Mouse (Mus musculus): ENCODE measurements at regions not wholly inside any gene's neighbourhood (a gene's known extent, or its start where the extent isn't known, plus 50 kb on each side); places are given as distances from the start of the nearest gene placed in this dataset.

DNA sequence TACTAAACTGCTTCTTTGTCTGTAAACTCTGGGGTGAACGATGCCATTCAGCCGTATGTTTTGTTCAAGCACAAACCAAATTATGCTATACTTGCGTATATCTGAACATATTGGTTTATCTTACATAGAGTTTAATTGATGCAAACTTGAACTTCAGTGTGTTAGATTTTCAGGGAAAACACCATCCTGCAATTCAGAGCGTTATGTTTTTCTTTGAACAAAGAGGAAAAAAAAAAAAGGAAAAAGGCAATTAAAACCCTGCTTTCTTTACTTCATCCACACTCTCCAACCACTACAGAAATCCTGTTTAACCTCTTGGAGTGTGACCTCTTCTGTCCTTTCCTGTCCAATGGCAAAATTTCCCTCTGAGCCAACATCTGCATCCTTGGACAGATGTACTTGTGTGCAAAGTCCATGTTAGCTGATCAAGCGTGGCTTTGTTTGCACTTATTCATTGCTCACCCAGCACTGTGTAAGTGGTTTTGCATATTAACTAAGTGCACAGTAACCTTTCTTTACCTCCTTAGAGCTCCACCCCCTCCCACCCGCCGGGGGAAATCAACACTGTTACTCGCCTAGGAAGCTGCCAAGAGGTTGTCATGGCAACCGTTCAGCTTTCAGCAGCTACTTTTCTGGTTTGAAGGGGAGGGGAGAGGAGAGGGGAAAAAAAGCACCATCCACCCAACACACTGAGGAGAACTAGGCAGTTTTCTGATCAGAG, 174.4 kb upstream of the Klf12 start:
- no peak for DNase-seq (ENCODE audit: extremely low read depth, low read depth, low spot score)

DNA sequence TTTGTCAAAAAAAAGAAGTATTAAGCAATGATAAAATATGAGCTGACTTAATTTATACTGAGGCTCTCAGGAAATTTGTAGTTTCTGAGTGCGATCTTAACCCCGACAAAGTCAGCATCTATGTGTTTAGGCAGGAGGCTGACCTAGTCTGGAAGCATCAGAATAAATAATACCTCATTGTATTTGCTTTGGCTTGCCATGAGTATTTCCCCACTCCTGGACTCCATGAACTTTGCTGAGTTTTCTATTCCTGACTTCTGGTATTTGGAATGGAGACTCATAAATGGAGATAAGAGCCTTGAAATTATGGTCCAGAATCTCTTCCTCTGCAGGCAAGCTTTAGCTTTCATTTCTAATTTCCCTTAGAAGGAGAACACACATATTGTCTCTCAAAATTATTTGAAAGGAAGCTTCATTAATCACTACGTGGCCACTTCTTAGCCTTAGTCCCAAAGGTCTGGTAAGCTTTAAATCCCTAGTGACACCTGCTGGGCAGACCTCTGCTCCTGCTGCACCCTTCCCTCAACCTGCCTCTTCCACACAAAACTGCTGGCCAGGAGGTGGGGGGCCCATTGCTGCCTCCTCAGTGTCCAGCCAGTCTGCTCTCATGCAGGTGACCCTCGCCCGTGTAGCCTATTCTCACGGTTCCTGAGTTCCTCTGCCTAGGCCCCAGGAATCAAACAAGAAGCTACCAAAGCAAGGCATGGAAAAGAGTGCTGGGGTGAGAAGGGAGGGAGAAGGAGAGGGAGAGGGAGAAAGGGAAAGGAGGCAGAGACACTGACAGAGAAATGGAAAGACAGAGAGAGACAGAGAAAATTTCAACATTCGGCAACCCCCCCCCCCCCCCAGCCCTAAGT, 173.6 kb upstream of the Klf12 start:
- DNase-seq (ENCODE audit: extremely low read depth, low read depth, low spot score) = no peak

DNA sequence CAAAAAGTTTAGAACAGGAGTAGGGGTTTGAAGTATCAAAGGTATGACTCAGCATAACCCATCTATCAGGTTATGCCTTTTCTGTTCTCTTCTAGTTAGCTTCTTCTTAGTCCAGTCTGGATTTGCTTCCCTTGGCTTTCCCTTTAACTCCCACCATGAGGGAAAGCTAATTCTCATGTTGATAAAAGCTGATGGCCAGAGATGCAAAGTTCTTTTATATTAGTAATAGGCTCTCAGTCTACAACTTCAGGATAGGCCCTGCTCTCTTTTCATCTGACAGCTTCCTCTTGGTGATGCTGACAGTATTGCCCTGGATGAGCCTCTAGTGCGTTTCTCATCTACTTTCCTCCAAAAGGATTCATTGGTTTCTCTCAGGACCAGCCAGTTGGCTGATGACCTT, 161.7 kb upstream of the Klf12 start:
- DNase-seq (ENCODE audit: extremely low read depth, low read depth, low spot score) = no peak

DNA sequence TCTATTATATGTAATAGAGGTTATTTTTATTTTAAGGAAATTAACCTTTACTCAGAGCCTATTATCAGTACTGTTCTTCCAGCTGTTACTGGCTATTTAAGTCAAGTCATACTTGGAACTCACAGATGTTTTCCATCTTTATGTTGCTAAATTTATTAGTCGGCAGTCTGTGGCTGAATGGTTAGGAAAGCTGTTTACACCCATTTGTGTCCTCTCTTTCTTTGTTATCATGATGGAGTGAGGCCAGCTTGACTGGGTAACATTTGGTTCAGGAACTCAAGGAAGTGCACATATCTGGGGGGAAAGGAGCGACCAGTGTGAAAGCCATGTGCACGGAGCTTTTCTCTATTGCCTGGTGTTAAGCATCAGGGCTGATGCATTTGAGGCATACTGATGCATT, 160.4 kb upstream of the Klf12 start:
- DNase-seq (ENCODE audit: extremely low read depth, low read depth, low spot score) = no peak

DNA sequence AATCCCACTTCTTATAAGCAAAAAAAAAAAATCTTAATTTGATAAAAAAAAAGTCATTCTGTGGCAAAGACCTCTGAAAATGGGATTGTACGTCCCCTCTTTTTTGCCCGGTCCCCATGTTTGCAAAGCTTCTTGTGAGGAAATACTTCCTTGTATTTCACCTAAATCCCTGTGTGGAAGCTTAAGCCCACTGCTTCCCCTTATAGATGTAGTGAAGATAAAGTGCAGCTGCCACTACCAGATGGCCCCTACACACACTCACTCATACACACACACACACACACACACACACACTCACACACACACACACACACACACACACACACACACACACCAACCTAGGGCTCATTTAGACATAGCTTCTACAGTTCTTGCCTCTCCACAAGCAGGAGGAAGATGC, 159.6 kb upstream of the Klf12 start:
- DNase-seq (ENCODE audit: extremely low read depth, low read depth, low spot score) = no peak

DNA sequence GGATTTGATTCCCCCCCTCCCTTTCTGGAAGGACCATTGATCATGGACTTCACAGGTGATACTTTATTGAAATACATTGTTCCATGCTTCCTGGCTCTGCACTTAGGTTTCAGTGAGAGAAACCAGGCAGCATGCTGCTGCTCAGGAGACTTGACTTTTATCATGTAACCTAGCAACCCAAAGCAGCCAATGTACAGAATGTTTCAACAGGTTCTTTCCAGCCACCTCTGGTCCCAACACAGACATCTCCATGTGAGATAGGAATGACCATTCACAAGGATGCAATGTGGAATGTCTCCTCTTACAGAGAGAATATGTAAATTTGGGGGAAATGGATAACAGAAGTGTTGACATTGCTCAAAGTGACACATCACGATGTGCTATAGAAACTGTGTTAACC, 153.1 kb upstream of the Klf12 start:
- no peak for DNase-seq (ENCODE audit: extremely low read depth, low read depth, low spot score)

DNA sequence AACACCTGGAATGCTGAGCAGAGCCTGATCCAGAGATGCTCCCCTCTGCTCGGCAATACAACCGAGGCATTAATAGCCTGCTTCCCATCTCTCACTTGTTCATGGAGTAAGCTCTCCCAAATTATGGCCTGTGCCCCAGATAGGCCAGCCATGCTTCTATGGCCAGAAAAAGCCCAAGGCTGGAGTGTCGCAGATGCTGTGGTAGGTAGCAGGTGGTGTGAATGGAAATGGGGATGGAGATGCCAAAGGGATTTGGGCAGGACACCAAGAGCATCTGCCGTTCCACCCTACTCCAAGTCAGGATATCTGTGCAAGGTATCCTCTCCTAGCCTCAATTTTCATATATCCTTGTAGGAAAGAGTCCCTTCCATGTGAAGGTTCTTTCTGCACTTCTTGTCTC, 145.2 kb upstream of the Klf12 start:
- DNase-seq (ENCODE audit: extremely low read depth, low read depth, low spot score) = no peak

DNA sequence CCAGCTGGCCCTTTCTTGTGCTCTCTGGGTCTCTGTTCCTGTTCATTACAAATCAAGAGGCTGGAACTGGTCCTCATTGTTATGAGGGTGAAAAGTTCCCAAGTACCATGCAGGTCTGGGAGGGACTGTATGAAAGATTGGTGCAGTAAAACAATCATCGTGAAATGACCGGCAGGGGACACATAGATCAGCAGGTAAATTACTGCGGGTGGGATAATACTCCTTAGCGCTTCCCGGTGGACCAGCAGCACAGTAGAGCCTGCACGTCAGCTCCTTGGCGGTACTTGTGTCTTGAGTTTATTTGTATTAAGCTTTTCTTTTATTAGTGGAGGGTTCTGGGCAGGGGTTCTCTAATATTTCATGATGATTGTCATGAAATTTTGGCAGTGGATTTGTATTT, 141.9 kb upstream of the Klf12 start:
- DNase-seq (ENCODE audit: extremely low read depth, low read depth, low spot score) = no peak

DNA sequence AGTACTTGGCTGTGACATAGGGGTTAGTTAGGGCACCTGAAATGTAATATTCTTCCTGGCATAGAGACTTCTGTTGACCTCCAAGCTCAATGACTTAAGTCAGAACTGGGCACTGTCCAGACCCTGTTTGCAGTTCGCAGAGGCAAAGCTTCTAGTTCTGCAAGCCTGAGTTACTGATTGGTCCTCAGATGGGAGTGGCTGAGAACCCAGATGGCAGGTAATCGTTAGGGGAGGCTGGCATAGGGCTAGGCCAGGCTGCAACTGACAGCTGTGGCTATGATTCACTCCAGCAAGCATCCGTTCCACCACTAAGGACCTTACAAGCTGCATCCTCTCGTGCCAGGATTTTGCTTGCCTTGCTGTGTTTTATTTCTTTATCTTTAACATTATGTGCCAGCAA, 139.3 kb upstream of the Klf12 start:
- no peak for DNase-seq (ENCODE audit: extremely low read depth, low read depth, low spot score)

DNA sequence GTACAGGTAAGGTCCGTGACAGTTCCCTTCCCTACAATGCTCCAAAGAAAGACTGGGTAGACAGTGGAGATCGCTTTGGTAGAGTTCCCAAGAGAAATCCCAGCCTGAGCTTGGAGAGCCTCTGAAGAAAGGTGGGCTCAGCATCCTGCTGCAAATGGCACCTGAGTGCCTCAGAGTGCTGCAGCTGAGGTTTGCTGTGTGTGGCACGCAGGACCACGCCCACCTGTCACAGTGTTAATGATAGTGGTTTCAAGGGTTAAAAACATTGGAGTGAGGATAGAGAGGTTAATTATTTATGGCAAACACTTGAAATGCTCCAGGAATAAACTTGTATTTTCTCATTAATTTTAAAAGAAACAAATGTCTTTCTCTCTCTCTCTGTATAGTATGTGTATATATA, 137.2 kb upstream of the Klf12 start:
- DNase-seq (ENCODE audit: extremely low read depth, low read depth, low spot score) = no peak

DNA sequence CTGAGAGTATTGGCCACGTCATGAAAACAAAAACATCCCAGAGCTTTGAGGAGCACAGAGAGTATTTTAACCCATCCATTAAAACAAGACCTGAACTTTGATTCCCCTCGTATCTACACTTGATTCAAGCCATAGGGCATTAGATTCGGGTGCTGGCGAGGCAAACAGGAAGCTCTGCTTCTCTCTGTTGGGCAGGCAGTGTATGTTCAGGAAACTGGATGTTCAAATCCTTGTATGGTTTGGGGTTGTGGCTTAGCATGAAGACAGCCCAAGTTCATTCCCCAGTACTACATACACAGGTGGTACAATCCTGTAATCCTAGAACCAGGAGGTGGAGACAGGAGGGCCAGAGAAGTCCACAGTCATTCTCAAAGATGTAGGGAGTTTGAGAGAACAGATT, 130.6 kb upstream of the Klf12 start:
- no peak for DNase-seq (ENCODE audit: extremely low read depth, low read depth, low spot score)

DNA sequence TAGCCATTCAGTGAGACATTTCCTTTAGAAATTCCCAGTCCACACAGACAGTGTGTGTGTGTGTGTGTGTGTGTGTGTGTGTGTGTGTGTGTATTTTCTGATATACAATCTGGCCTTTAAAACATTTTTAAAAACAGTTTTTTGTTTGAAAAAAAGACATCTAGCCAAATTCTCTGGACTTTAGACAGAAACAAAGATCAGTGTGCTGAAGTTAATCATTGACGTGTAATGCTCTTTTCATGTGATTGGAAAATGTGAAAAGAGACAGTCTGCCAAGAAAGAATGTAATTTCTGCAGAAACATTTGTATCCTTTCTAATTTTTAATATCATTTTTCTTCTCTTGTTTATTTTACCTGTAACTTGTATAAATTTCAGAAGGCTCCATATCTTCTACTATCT, 127.7 kb upstream of the Klf12 start:
- DNase-seq (ENCODE audit: extremely low read depth, low read depth, low spot score) = no peak

DNA sequence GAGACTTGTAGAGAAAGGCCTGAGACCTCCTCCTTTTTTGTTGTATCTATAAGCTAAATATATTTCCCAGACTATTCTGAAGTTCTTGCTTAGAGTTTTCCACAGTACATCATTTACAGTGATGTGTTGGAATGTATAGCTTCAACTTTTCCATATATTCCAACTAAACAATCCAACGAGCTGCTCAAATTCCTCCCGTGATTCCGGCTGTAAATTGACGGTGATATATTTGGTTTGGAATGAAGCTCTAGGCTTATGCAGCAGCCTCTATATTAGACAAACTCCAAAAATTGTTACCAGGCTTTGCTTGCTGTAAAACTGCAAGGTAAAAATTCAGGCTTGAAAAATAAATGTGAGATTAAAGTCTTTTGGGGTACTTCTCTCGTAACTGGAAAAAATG, 112.7 kb upstream of the Klf12 start:
- DNase-seq (ENCODE audit: extremely low read depth, low read depth, low spot score) = no peak

DNA sequence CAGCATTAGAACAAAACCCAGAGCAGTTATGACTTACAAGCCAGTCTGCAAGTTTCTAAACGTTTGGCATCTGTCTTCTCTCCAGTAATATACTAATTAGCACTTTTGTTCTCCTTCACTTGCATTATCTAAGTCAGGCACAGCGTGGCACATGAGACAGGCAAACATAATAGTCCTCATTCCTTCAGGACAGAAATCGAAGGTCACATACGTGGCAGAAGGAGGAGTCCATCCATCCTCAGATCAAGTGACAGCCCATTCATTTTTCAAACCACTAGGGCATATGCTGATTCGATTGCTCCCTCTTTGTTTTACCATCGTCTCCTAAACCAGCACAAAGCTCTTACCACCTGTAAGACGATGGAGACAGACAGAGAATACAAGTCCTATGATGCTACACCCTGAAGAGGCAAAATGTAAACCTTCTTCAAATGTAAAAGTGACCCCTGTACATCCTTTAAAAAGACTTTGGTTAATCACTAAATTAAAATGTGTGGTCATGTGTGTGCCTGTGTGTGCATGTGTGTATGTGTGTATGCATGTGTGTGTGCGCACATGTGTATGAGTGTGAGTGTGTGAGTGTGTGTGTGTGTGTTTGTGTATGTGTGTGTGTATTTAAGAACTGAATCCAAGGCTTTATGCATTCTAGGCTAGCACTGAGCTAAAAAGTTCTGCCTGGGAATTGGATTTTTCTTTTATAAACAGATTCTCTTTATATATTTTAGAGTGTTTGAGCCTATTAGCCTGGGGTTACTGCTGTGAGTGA, 90.9 kb upstream of the Klf12 start:
- DNase-seq (ENCODE audit: extremely low read depth, low read depth, low spot score) = no peak

DNA sequence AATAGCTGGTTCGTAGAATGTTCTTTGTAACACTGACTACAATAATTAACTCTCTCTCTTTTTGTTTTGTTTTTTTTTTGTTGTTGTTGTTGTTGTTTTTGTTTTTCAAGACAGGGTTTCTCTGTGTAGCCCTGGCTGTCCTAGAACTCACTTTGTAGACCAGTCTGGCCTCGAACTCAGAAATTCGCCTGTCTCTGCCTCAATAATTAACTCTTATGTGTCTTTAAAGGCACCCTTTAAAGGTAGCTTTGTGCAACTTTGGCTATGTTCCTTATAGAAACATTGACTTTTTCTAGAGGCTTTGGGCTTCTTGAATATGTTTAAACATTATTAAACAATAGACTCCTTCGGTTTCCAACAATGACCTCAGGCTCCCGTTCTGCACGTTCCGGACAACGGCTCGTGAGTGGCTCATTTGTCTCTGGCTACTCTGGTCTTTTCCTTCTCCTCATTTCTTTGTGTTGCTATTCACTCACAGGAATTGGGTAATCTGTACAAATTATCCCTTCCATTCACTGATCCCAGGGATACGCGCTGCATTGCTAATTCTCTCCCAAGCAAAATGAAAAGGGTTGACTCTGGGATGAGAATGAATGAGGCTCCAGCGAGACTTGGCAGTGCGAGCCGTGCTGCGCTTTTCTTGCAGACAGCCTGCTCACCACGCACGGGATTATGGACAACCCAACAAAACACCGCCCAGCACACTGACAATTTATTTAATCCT, 90.2 kb upstream of the Klf12 start:
- no peak for DNase-seq (ENCODE audit: extremely low read depth, low read depth, low spot score)

DNA sequence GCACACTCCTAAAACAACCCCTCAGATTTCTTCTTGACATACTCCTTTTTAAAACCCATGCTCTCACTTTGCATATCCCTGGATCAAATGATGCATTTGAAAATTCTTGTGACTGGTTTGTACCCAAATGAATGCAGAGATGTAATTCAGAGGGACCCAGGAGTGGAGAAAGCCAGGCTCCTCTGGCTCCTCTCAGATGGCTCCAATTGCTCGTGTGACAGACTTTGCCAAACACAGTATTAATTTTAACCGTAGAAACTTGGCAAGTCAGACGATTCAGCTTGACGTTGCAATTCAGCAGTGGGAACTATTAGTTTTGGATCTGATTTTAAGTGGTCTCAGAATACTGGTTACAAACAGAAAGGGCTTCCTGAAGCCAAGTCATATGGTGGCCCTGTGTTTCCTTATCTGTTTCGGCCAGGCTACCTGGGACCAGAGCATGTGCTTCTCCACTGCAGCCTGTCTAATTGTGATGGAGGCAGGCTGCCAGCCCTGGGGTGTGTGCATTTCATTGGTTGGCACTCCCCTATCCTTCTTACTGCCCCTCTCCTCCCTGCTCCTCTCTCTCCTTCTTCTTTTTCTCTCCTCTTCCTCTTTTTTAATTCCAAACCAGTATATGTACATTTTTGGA, 81.9 kb upstream of the Klf12 start:
- DNase-seq (ENCODE audit: extremely low read depth, low read depth, low spot score) = no peak

DNA sequence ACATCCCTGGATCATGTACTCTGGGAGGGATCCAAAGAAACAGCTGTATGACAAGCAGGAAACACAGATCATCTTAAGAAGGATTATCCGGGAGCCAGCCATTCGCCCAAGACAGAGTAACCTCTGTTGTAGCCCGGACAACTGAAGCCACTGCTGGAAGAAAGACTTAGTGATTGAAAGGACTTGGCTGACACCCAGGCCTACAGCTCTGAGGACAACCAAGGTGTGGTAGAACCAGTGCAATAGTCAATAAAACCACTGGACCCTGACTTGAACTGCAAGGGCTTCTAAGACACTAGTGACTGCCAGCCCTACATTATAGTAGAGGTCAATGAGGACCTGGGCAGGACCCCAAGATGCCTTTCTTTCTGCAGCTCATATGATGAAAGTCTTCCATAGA, 78.3 kb upstream of the Klf12 start:
- no peak for DNase-seq (ENCODE audit: extremely low read depth, low read depth, low spot score)

DNA sequence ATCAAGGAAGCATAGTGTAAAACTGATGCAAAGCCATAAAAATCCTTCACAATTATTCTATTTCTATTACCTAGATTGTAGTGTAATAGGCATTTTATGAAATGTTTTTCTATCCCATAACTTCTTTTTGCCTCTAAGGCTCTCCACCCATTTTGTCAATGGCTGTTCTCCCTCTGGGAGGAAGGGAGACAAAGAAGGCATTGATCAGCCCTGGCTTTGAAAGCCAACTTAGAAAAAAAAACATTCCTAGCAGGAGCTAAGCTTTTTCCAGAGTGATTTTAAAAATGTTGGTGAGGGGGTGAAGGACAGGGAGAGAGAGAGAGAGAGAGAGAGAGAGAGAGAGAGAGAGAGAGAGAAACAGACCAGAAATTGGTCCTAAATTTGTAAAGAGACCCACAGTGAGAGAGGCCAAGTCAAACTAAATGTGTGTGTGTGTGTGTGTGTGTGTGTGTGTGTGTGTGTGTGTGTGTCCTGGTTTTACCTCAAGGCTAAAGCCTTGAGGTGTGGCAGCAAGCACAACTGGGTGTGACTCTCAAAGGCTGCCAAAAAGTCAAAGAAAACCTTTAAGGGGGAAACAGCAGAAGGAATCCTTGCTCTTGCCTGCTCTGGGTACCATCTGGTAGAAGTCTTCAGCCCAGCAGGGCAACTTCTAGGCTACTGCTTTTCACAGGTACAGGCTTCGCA, 77.0 kb upstream of the Klf12 start:
- DNase-seq (ENCODE audit: extremely low read depth, low read depth, low spot score) = no peak

DNA sequence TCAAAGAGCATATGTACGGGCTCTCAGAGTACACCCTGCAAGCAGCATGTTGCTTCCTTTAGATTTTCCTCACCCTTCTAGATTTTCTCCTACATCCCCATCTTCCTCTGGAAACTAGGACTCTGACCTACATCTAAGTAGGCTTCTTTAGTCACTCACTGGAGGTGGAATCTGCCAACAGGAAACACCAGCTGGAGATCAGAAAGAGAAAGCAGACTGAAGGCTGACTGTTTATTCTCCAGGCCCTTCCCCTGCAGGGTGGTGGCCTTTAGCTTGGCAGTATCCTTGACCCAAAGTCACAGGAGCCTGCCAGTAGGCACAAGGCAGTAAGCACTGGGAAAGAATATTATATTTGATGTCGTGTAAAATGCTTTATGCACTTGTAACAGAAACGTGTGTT, 75.4 kb upstream of the Klf12 start:
- DNase-seq (ENCODE audit: extremely low read depth, low read depth, low spot score) = no peak

DNA sequence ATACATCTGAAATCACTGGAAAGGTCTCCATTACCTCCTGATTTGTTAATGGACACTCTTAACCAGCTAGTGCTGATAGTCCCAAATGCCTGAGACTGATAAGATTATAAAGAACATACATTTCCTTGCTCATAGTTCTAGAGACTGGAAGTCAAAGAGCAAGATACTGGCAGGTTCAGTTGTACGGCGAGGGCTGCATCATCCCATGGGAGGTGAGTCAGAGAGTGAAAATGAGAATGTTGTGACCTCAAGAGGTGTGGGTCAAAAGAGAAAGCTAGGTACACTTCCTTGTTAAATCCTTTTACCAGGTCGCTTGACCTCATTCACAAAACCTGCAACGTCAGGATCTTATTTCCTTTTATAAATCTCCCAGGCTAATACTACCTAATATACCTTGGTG, 72.7 kb upstream of the Klf12 start:
- DNase-seq (ENCODE audit: extremely low read depth, low read depth, low spot score) = no peak

All from fat pad, adult 2 months (tissue).